Mouse (Mus musculus): ENCODE data around the gene Hnf1a. TPM values are rescaled to one million over a fixed set of nuclear protein-coding genes. Genes with fewer than 3 reads are reported as not detected.
A peak's percentile ranks its signal among the peaks of the same experiment; 100 is the strongest.

Gene Hnf1a
- not detected in 2 replicates for polyA plus RNA-seq (2016; fragmentation: Nextera tagmentation; extraction: Ambion mirVana)

- no peak for DNase-seq (ENCODE audit: extremely low spot score, low spot score)
- Histone ChIP-seq H3K9me3 (no peaks in the 10 kb centered on the region), H3K27me3 (ENCODE audit: poor library complexity, severe bottlenecking) (peaks cover 37% of the 10 kb centered on the region), H3K36me3 (replicated peaks) (no peaks in the 10 kb centered on the region), H3K27ac (no peak within 1 kb of the TSS; the same call in 1 of the 2 replicates), H3K4me1 (peaks cover 28% of the 10 kb centered on the region), H3K4me3 (no peak within 1 kb of the TSS)
- WGBS: 88% methylated on average over 17 of the region's 17 CpGs
Measured at GRCm38 (mm10) chr5:114970824-114971227, at the start of gene Hnf1a. Hnf1a (minus strand) TSS chr5:114971094.

DNA sequence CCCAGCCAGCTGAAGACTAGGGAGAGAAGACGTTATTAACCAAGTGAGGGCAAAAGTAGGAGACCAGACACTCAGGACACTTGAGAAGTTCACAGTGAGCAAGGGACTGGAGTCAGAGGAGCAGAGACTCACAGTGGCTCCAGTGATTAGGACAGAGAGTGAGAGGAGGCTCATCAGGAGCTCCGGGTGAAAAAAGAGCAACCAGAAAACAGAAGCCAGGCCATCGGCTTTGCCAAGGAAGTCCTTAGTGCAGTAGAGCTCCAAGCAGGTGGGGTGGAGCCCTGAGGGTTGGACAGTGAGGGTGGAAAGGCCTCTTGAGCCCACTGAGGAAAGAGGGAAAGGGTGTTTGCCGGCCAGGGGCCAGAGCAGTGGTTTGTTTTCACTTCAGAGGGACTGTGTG is 47.9 kb upstream of the Hnf1a start:
- Histone ChIP-seq H3K27me3 (ENCODE audit: poor library complexity, severe bottlenecking) (no peaks in the 10 kb centered on the region), H3K4me3 (no peak overlapping the region), H3K4me1 (peaks cover 13% of the 10 kb centered on the region), H3K27ac (no peak overlapping the region), H3K36me3 (replicated peaks) (peaks cover 25% of the 10 kb centered on the region), H3K9me3 (peaks cover 9% of the 10 kb centered on the region)
- WGBS: 91% methylated on average over 4 of the region's 4 CpGs
- DNase-seq (ENCODE audit: extremely low spot score, low spot score): no peak

- Histone ChIP-seq H3K9me3 (peaks cover 9% of the 10 kb centered on the region), H3K36me3 (replicated peaks) (peaks cover 25% of the 10 kb centered on the region), H3K27ac (no peak overlapping the region), H3K4me1 (peaks cover 17% of the 10 kb centered on the region), H3K27me3 (ENCODE audit: poor library complexity, severe bottlenecking) (no peaks in the 10 kb centered on the region), H3K4me3 (no peak overlapping the region)
- no peak for DNase-seq (ENCODE audit: extremely low spot score, low spot score)
- 83% methylated on average over 2 of the region's 2 CpGs for WGBS
Measured at GRCm38 (mm10) chr5:115018270-115018669, 47.4 kb upstream of the Hnf1a start.

DNA sequence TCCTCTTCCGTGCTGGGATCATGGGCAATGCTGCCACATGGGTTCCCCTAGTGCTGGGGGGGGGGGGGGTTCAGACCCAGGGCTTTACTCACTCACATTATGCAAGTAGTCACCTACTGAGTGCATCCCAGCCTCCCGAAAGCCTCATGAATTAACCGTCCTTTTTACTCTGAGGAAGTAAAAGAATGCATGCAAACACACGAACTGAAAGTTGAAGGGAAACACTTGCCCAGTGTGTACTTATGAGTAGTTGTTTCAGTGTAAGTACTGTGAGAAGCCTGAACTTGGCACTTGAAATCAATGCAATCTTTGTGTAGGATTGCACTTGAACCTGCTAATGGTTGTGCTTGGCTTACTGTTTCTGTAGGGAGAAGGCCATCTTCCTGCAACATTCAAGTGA is 44.2 kb upstream of the Hnf1a start:
- peaks cover 39% of the 10 kb centered on the region for H3K4me1 ChIP-seq
- no peaks in the 10 kb centered on the region for H3K27me3 ChIP-seq (ENCODE audit: poor library complexity, severe bottlenecking)
- peaks cover 5% of the 10 kb centered on the region; the same call in 1 of the 2 replicates for H3K36me3 ChIP-seq (replicated peaks)
- H3K27ac ChIP-seq: no peak overlapping the region
- 71% methylated on average over 4 of the region's 4 CpGs for WGBS
- H3K9me3 ChIP-seq: no peaks in the 10 kb centered on the region
- no peak overlapping the region for H3K4me3 ChIP-seq
- no peak for DNase-seq (ENCODE audit: extremely low spot score, low spot score)

DNA sequence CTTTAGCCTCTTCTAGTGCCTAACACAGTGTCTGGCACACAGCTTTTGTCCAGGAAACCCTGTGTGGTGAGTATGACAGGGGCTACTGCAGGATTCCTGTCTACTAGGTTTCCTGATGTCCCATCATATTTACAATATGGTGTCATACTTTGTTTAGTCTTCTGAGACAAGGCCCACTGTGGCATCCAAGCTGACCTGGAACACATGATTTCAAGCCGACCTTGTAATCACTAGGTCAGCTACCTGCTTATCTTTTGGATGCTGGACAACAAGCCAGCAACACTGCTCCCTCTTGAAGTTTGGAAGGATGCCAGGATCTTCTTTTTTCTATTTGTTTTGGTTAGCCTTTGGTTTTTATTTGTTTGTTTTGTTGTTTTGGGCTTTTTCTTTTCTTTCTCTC is 43.7 kb upstream of the Hnf1a start:
- Histone ChIP-seq H3K9me3 (no peaks in the 10 kb centered on the region), H3K36me3 (replicated peaks) (peaks cover 5% of the 10 kb centered on the region; the same call in 1 of the 2 replicates), H3K27me3 (ENCODE audit: poor library complexity, severe bottlenecking) (no peaks in the 10 kb centered on the region), H3K4me3 (no peak overlapping the region), H3K27ac (no peak overlapping the region), H3K4me1 (peaks cover 41% of the 10 kb centered on the region)
- DNase-seq (ENCODE audit: extremely low spot score, low spot score): no peak
- WGBS: 70% methylated on average over 1 of the region's 1 CpGs

DNA sequence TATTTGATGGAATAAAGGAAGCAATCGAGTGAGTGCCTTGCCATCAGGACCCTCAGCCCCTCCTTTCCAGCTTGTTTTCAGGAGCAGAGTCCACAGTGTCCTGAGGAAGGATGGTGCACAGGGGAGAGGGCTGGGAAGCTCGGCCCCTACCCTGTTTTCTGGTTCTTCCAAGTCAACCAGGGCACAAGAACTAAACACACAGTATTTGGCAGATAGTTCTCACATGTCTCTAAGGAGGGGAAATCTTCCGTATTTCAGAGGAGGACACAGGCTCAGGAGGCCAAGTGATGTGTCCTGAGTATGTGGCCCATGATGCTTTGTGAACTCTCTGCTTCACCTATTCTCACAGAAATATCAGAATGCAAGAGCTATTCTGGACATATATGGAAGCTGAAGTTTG is 42.5 kb upstream of the Hnf1a start:
- peaks cover 5% of the 10 kb centered on the region; the same call in 1 of the 2 replicates for H3K36me3 ChIP-seq (replicated peaks)
- no peaks in the 10 kb centered on the region for H3K9me3 ChIP-seq
- H3K4me1 ChIP-seq: peaks cover 38% of the 10 kb centered on the region
- no peaks in the 10 kb centered on the region for H3K27me3 ChIP-seq (ENCODE audit: poor library complexity, severe bottlenecking)
- H3K4me3 ChIP-seq: 0 out of 2 replicates have a peak overlapping the region, but pooled peaks have one; percentile 99
- H3K27ac ChIP-seq: no peak overlapping the region
- no peak for DNase-seq (ENCODE audit: extremely low spot score, low spot score)
- 84% methylated on average over 3 of the region's 3 CpGs for WGBS

DNA sequence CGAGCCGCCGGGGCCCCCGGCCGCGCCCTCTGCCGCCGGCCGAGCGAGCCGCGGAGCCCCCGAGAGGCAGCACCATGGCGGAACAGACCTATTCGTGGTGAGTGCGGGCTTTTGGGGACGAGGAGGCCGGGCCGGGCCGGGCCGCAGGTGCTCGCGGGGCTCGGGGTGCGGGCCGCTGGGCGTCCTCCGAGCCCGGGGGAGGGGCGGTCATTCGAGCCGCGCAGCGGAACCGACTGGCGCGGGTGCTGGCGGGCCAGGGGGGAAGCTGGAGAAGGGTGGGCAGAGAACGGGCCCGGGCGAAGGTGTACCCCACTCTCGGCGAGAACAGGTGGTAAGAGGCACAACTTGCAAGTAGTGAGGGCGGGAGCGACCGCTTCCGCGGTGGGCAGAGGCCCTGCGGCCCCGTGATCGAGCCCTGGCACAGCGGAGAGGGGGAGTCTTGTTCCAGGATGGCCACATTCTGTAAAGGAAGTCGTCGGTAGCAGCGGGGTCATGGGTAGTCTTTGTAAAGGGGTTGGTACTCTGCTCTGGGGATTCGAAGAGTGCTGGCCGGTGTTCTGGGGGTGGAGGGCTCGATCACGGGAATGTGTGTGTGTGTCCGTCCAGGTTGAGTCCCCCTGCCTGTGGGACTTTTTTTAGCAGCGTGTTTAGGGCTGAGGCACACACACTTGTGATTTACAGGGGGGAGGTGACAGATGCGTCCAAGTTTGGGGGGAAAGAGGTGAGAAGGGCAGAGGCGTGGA is 40.8 kb upstream of the Hnf1a start:
- Histone ChIP-seq H3K9me3 (no peaks in the 10 kb centered on the region), H3K4me3 (peak overlapping the region; percentile 99), H3K27me3 (ENCODE audit: poor library complexity, severe bottlenecking) (no peaks in the 10 kb centered on the region), H3K4me1 (peaks cover 38% of the 10 kb centered on the region), H3K36me3 (replicated peaks) (peaks cover 3% of the 10 kb centered on the region; the same call in 1 of the 2 replicates), H3K27ac (peak overlapping the region; percentile 98)
- under 1% methylated on average over 63 of the region's 63 CpGs for WGBS
- peak; percentile 56 for DNase-seq (ENCODE audit: extremely low spot score, low spot score)

- H3K36me3 ChIP-seq (replicated peaks): no peaks in the 10 kb centered on the region
- DNase-seq (ENCODE audit: extremely low spot score, low spot score): no peak
- peak overlapping the region; percentile 98 for H3K27ac ChIP-seq
- H3K27me3 ChIP-seq (ENCODE audit: poor library complexity, severe bottlenecking): no peaks in the 10 kb centered on the region
- H3K9me3 ChIP-seq: no peaks in the 10 kb centered on the region
- WGBS: 5% methylated on average over 57 of the region's 57 CpGs
- H3K4me3 ChIP-seq: peak overlapping the region; percentile 99
- H3K4me1 ChIP-seq: peaks cover 38% of the 10 kb centered on the region
Measured at GRCm38 (mm10) chr5:115011217-115011518, 40.3 kb upstream of the Hnf1a start.

DNA sequence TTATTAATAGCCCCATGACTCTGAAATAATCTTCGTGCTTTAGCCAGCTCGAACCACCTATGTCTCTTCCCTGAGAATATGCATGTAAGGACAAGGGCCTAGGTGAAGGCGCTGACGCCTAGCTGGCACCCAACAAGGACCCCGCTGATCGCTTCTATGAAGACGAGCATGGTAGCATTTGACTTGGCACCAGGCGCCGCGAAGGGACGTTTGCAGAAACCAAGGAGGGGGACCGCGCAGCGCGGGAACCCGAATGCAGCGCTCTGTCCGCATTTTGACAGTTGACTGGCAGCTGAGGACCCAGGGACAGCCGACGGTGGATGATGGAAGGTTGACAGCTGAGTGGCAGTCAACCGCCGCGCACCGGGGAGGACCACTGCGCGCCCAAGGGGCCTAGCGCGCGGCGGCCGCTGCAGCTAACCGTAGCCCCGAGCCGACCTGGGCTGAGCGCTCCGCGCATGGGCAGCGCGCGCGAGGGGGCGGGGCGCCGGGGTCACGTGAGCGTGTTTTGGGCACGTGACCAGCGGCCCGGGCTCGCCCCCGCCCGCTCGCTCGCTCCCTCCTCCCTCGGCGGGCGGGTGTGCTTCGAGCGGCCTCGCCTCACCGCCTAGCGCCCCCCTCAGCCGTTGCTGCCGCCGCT is 39.8 kb upstream of the Hnf1a start, which contains the start of gene Sppl3:
Gene Sppl3, plus strand, starts transcription at position 561 of the 640 bp plus-strand sequence.
- DNase-seq (ENCODE audit: extremely low spot score, low spot score): peak; percentile 88
- Histone ChIP-seq H3K9me3 (no peaks in the 10 kb centered on the region), H3K27ac (peak within 1 kb of the TSS; percentile 98), H3K4me3 (peak within 1 kb of the TSS; percentile 99), H3K4me1 (peaks cover 38% of the 10 kb centered on the region), H3K36me3 (replicated peaks) (no peaks in the 10 kb centered on the region), H3K27me3 (ENCODE audit: poor library complexity, severe bottlenecking) (no peaks in the 10 kb centered on the region)
- WGBS: under 1% methylated on average over 61 of the region's 65 CpGs

- Histone ChIP-seq H3K27ac (peak overlapping the region; percentile 98; the same call in 1 of the 2 replicates), H3K4me3 (peak overlapping the region; percentile 99)
- 63% methylated on average over 3 of the region's 3 CpGs for WGBS
Measured at GRCm38 (mm10) chr5:115009961-115010360, 39.1 kb upstream of the Hnf1a start.

DNA sequence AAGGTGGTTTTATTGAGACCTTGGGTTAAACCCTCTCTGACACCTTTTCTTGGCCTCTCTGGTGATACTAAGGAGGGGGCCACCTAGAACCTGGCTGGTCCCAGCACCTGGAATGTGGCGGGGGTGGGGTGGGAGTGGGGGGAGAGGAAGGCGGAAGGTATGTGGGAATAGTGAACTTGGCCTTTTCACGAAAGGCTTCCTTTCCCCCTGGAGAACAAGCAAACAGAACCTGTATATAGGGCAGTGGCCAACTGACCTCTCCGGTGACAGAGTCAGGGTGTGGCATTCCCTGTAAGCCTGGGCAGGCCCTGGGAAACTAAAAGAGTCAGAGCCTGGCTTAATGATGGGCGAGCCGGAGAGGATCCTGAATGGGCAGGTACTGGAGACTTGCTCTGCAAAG is 38.2 kb upstream of the Hnf1a start:
- no peaks in the 10 kb centered on the region for H3K36me3 ChIP-seq (replicated peaks)
- H3K27ac ChIP-seq: no peak overlapping the region
- no peaks in the 10 kb centered on the region for H3K27me3 ChIP-seq (ENCODE audit: poor library complexity, severe bottlenecking)
- no peak for DNase-seq (ENCODE audit: extremely low spot score, low spot score)
- H3K9me3 ChIP-seq: no peaks in the 10 kb centered on the region
- peaks cover 28% of the 10 kb centered on the region for H3K4me1 ChIP-seq
- H3K4me3 ChIP-seq: no peak overlapping the region
- 87% methylated on average over 6 of the region's 6 CpGs for WGBS

More at GRCm38 (mm10) chr5:115009961-115010360, 39.1 kb upstream of the Hnf1a start:
- H3K27me3 ChIP-seq (ENCODE audit: poor library complexity, severe bottlenecking): no peaks in the 10 kb centered on the region
- no peaks in the 10 kb centered on the region for H3K9me3 ChIP-seq
- H3K36me3 ChIP-seq (replicated peaks): no peaks in the 10 kb centered on the region
- peaks cover 36% of the 10 kb centered on the region for H3K4me1 ChIP-seq
- DNase-seq (ENCODE audit: extremely low spot score, low spot score): no peak

DNA sequence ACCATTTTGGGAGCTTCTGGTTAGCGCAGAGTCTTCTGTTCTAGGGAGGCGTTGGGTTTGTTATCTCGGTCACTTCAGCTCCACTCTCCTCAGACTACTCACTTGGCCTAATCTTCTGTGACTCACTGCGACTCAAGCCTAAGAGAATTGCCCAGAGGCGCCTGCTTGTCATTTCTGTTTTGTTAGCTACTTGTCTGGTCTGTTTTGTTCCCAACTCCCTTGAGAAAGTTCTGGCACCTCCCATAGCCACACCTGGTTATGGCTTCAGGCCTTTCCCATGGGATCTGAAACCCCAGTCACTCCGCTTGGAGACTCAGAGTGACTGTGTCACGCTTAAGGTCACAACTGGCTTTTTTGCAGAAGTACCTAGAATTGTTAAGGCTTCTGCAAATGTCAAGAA is 37.4 kb upstream of the Hnf1a start:
- Histone ChIP-seq H3K27ac (no peak overlapping the region), H3K9me3 (no peaks in the 10 kb centered on the region), H3K4me3 (no peak overlapping the region), H3K4me1 (peaks cover 25% of the 10 kb centered on the region), H3K36me3 (replicated peaks) (no peaks in the 10 kb centered on the region), H3K27me3 (ENCODE audit: poor library complexity, severe bottlenecking) (no peaks in the 10 kb centered on the region)
- 89% methylated on average over 7 of the region's 7 CpGs for WGBS
- no peak for DNase-seq (ENCODE audit: extremely low spot score, low spot score)

DNA sequence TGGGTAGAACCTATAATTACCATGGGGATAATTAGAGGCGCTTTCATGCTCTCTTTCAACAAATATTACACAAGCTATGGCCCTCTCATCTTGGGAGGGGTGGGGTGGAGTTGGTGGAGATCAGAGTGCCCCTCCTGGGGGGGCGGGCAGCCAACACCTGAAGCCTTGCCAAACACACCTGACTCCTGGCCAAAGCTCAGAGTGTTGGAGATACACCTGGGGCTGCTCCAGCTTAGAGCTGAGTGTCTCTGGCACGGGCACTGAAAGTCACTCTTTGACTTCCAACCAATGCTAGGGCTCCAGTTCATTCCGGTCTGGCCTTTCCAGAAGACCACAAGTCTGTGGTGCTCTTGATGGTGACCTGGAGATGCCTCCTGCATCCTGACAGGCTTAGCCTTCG is 36.9 kb upstream of the Hnf1a start:
- DNase-seq (ENCODE audit: extremely low spot score, low spot score): no peak
- 93% methylated on average over 5 of the region's 5 CpGs for WGBS
- no peaks in the 10 kb centered on the region for H3K27me3 ChIP-seq (ENCODE audit: poor library complexity, severe bottlenecking)
- no peaks in the 10 kb centered on the region for H3K9me3 ChIP-seq
- peaks cover 24% of the 10 kb centered on the region for H3K4me1 ChIP-seq
- H3K27ac ChIP-seq: no peak overlapping the region
- no peaks in the 10 kb centered on the region for H3K36me3 ChIP-seq (replicated peaks)
- H3K4me3 ChIP-seq: no peak overlapping the region
